Mouse (Mus musculus): ENCODE data around the gene Dlgap4. TPM values are rescaled to one million over a fixed set of nuclear protein-coding genes. Genes with fewer than 3 reads are reported as not detected.

Gene Dlgap4
- 132 and 137 TPM in 2 replicates for polyA plus RNA-seq (2016; fragmentation: Nextera tagmentation; extraction: Ambion mirVana)

DNA sequence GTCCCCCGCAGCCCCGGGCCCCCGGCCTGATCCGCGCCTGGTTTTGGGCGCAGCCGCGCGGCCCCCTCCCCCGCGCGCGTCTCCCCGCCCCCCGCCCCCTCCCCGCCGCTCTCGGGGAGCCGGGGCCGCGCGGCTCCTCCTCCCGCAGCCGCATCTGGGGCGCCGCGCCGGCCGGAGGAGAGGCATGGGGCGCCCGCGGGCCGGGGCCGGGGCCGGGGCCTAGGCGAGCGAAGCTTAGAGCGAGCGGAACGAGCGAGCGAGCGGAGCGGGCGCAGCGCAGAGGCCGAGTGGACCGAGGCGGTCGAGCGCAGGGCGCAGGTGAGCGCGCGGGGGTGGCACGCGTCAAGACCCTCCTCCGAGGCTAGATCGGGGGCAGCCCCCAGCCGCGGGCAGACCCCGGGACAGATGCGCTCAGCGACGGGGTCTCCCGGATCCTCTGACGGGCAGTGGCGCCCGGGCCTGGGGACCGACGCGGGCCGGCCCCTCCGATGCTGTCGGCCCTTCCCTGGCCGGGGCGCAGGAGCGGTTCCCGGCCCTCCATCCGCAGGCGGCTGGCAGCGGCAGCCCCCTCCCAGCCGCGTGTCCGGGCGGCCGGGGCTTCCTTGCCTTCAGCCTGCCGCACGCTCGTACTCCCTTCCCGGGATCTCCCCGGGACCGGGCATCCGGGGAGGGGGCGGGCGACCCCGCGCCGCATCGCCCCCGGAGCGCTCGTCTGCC, at the start of gene Dlgap4:
Dlgap4 (plus strand) TSS at position 165 of the 717 bp plus-strand sequence.
- WGBS, result under 1% methylated on average over 76 of the region's 103 CpGs
- Histone ChIP-seq H3K36me3 (no peaks in the 10 kb centered on the region), H3K4me3 (peak within 1 kb of the TSS; percentile 71), H3K4me2 (replicated peaks) (peak within 1 kb of the TSS; percentile 97), H3K9me3 (no peaks in the 10 kb centered on the region), H3K27ac (no peak within 1 kb of the TSS), H3K9ac (peak within 1 kb of the TSS; percentile 69), H3K4me1 (peaks cover 11% of the 10 kb centered on the region), H3K27me3 (peaks cover 61% of the 10 kb centered on the region)
- peak; percentile 73 for ATAC-seq (ENCODE audit: insufficient number of reproducible peaks, insufficient read depth, low FRiP score, low TSS enrichment)

DNA sequence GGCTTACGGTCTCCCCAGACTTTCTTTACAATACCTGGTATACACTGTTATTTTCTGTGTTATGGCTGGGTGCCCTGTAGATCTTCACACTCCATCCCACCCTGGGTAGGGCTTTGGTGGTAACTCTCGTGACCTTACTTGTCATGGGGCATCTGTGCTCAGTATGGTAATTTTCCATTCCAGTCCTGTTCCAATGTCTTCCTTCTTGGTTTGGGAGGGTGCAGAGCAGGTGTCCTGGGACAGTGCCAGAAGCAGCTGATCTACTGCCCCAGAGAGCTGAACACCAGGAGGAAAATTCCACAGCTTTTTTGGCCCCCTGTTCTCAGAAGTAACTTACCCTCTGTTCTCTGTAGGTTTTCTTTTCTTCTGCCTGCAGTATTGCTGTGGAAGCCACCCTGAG, 47.0 kb upstream of the Dlgap4 start:
- H3K9me3 ChIP-seq, result no peaks in the 10 kb centered on the region
- H3K4me2 ChIP-seq (replicated peaks), result no peak overlapping the region
- H3K36me3 ChIP-seq, result peaks cover 43% of the 10 kb centered on the region
- no peak overlapping the region for H3K4me3 ChIP-seq
- WGBS, result 89% methylated on average over 2 of the region's 2 CpGs
- H3K27me3 ChIP-seq, result no peaks in the 10 kb centered on the region
- H3K27ac ChIP-seq, result no peak overlapping the region
- H3K4me1 ChIP-seq, result no peaks in the 10 kb centered on the region
- H3K9ac ChIP-seq, result no peak overlapping the region
- no peak for ATAC-seq (ENCODE audit: insufficient number of reproducible peaks, insufficient read depth, low FRiP score, low TSS enrichment)

- WGBS, result 92% methylated on average over 7 of the region's 7 CpGs
- H3K27ac ChIP-seq, result no peak overlapping the region
- peaks cover 35% of the 10 kb centered on the region for H3K36me3 ChIP-seq
- H3K4me3 ChIP-seq, result no peak overlapping the region
- H3K4me2 ChIP-seq (replicated peaks), result no peak overlapping the region
- no peaks in the 10 kb centered on the region for H3K4me1 ChIP-seq
- H3K27me3 ChIP-seq, result no peaks in the 10 kb centered on the region
- no peak overlapping the region for H3K9ac ChIP-seq
- ATAC-seq (ENCODE audit: insufficient number of reproducible peaks, insufficient read depth, low FRiP score, low TSS enrichment), result no peak
- H3K9me3 ChIP-seq, result no peaks in the 10 kb centered on the region
These were observed 44.9 kb upstream of the Dlgap4 start for GRCm38 (mm10) chr2:156568647-156569046.

DNA sequence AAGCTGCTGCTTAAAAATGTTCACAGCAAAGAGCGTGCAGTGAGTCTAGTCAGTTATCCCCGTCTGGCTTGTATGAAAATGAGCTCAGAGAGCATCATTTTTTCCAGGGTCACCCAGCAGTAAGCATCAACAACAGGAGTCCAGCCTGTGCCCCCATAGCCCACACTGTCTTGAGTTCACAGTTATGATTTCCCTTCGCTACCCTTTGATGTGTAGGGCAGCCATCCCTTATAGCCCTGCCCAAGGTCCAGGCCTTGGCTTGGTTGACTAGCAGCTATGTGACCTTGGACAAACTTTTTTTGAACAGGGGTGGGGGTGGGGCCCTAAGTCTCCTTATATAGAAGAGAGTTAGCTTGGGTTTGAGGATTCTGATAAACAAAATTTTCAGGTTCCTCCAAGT, 44.2 kb upstream of the Dlgap4 start:
- H3K4me2 ChIP-seq (replicated peaks), result no peak overlapping the region
- WGBS, result 79% methylated on average over 3 of the region's 3 CpGs
- no peaks in the 10 kb centered on the region for H3K27me3 ChIP-seq
- peaks cover 33% of the 10 kb centered on the region for H3K36me3 ChIP-seq
- no peaks in the 10 kb centered on the region for H3K4me1 ChIP-seq
- no peaks in the 10 kb centered on the region for H3K9me3 ChIP-seq
- no peak overlapping the region for H3K4me3 ChIP-seq
- no peak overlapping the region for H3K9ac ChIP-seq
- no peak overlapping the region for H3K27ac ChIP-seq
- no peak for ATAC-seq (ENCODE audit: insufficient number of reproducible peaks, insufficient read depth, low FRiP score, low TSS enrichment)

- Histone ChIP-seq H3K9ac (no peak overlapping the region), H3K4me2 (replicated peaks) (no peak overlapping the region), H3K36me3 (peaks cover 25% of the 10 kb centered on the region), H3K4me1 (no peaks in the 10 kb centered on the region), H3K27me3 (no peaks in the 10 kb centered on the region), H3K9me3 (no peaks in the 10 kb centered on the region), H3K27ac (no peak overlapping the region), H3K4me3 (no peak overlapping the region)
- 70% methylated on average over 6 of the region's 6 CpGs for WGBS
- ATAC-seq (ENCODE audit: insufficient number of reproducible peaks, insufficient read depth, low FRiP score, low TSS enrichment), result no peak
These were observed 42.0 kb upstream of the Dlgap4 start for GRCm38 (mm10) chr2:156571521-156571920.

DNA sequence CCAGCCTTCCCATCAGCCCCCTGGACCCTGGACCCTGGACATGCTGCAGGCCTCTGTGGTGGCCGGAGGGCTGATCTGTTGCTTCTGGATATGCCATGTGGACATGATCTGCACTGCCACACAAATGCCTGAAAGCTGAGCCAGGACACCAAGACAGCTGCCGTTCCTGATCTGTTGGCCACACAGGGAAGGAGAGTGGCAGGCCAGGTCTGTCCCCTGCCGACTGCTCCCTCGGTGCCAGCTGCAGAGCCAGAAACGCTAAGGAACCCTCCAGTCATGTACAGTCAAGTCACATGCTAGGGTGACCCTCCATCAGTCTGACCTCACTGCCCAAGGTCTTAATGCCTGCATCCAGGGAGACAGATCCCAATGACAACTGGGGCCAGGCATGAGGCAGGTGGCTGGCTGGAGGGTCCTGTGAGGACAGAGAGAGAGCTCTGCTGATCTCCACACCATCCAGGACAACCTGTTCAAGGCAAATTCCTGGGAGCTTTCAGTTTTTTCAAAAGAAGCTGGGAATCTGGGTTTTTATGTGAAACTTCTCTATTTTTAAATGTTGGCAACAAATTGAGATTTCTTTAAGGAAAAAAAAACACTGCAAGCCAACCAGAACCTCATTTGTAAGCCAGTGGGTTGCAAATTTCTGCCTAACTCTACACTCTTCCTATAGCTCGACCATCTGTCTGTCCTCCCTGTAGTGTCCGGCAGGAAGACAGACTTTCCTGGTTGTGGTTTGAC, 36.5 kb upstream of the Dlgap4 start:
- Histone ChIP-seq H3K27me3 (no peaks in the 10 kb centered on the region), H3K4me1 (no peaks in the 10 kb centered on the region), H3K36me3 (no peaks in the 10 kb centered on the region), H3K27ac (no peak overlapping the region), H3K9ac (no peak overlapping the region), H3K9me3 (no peaks in the 10 kb centered on the region), H3K4me3 (no peak overlapping the region), H3K4me2 (replicated peaks) (no peak overlapping the region)
- 72% methylated on average over 7 of the region's 7 CpGs for WGBS
- ATAC-seq (ENCODE audit: insufficient number of reproducible peaks, insufficient read depth, low FRiP score, low TSS enrichment), result no peak

GRCm38 (mm10) chr2:156580507-156580906, 33.0 kb upstream of the Dlgap4 start:
- H3K4me1 ChIP-seq, result no peaks in the 10 kb centered on the region
- WGBS, result 69% methylated on average over 5 of the region's 5 CpGs

DNA sequence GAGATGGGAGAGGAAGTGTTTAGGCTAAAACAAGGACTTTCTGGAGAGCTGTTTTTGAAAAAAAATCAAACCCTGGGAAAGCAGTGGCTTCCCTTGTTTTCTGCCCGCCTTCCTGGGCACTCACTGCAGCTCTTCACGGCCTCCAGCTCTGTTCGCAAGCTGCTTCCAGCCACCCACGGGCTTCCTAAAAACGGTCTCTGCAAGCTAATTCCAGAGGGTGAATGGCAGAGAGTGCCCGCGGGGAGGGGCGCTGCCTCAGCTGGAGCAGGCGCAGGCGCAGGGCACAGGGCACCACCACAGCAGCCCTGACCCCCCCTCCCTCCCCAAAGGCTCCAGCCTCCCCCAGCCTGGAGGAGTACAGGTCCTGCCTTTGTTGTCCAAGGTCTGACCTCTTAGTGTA, 32.3 kb upstream of the Dlgap4 start:
- Histone ChIP-seq H3K4me1 (no peaks in the 10 kb centered on the region), H3K4me3 (no peak overlapping the region), H3K4me2 (replicated peaks) (no peak overlapping the region), H3K9me3 (no peaks in the 10 kb centered on the region), H3K9ac (no peak overlapping the region), H3K27me3 (peaks cover 4% of the 10 kb centered on the region; the same call in 1 of the 2 replicates), H3K36me3 (no peaks in the 10 kb centered on the region), H3K27ac (no peak overlapping the region)
- WGBS, result 70% methylated on average over 10 of the region's 10 CpGs
- ATAC-seq (ENCODE audit: insufficient number of reproducible peaks, insufficient read depth, low FRiP score, low TSS enrichment), result no peak

More at GRCm38 (mm10) chr2:156580507-156580906, 33.0 kb upstream of the Dlgap4 start:
- Histone ChIP-seq H3K9ac (no peak overlapping the region), H3K4me2 (replicated peaks) (no peak overlapping the region), H3K36me3 (no peaks in the 10 kb centered on the region), H3K4me3 (no peak overlapping the region), H3K9me3 (no peaks in the 10 kb centered on the region), H3K27me3 (peaks cover 4% of the 10 kb centered on the region; the same call in 1 of the 2 replicates), H3K27ac (no peak overlapping the region)
- no peak for ATAC-seq (ENCODE audit: insufficient number of reproducible peaks, insufficient read depth, low FRiP score, low TSS enrichment)

DNA sequence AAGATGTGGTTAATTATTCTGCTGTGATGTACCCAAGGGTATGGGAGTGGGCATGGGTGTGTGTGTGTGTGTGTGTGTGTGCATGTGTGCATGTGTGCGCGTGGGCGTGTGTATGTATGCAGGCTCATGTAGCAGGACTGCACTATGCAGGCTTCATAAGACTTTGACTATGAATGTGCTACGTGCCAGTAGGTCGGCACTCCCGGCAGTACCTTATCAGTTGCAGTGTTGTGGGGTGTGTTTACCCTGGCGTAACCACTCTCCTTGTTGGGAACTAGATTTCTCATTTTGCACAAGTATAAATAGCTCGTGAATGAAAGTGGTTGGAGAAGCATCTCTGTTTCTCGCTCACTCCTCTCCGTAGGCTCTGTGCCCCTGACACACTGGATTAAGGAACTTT, 30.6 kb upstream of the Dlgap4 start:
- Histone ChIP-seq H3K9ac (no peak overlapping the region), H3K9me3 (no peaks in the 10 kb centered on the region), H3K36me3 (no peaks in the 10 kb centered on the region), H3K4me3 (no peak overlapping the region), H3K27ac (no peak overlapping the region), H3K27me3 (peaks cover 4% of the 10 kb centered on the region; the same call in 1 of the 2 replicates), H3K4me1 (no peaks in the 10 kb centered on the region), H3K4me2 (replicated peaks) (no peak overlapping the region)
- ATAC-seq (ENCODE audit: insufficient number of reproducible peaks, insufficient read depth, low FRiP score, low TSS enrichment), result no peak
- 90% methylated on average over 10 of the region's 10 CpGs for WGBS

GRCm38 (mm10) chr2:156584154-156584796, 29.2 kb upstream of the Dlgap4 start:
- Histone ChIP-seq H3K9me3 (no peaks in the 10 kb centered on the region), H3K4me2 (replicated peaks) (no peak overlapping the region), H3K9ac (no peak overlapping the region), H3K36me3 (no peaks in the 10 kb centered on the region), H3K4me1 (no peaks in the 10 kb centered on the region), H3K27ac (no peak overlapping the region), H3K27me3 (peaks cover 4% of the 10 kb centered on the region; the same call in 1 of the 2 replicates), H3K4me3 (no peak overlapping the region)
- no peak for ATAC-seq (ENCODE audit: insufficient number of reproducible peaks, insufficient read depth, low FRiP score, low TSS enrichment)
- 61% methylated on average over 11 of the region's 11 CpGs for WGBS

DNA sequence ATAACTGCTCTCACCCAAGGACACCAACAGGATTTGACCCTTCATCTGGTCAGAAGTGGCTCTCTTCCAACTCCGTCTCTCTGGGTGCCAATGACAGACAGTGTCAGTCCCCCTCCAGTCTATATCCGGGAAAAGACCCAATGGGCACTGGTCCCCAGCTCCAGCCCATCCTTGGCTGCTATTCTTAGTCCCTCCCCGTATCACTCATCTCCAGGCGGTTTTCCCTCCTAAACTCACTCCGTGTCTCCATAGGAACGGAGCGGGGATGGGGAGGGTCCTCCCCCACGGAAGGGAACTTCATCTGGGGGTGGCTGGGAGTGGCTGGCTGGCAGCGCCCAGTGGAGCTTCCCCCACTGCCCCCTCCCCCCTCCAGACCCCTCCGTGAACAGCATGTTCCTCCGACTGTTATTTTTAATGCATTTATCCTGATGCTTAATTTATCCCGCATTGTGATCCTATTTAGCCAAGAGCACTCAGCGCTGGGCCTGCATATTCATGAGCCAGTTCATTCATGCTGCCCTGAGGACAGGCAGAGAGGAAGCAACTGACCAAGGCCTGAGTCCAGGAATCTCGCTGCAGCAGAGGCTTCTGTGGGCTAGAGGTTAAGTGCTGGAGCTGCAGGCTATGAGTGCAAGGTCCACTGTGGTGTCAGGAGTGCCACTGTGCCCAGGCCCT, 28.6 kb upstream of the Dlgap4 start:
- Histone ChIP-seq H3K36me3 (no peaks in the 10 kb centered on the region), H3K4me3 (no peak overlapping the region), H3K9me3 (no peaks in the 10 kb centered on the region), H3K27ac (no peak overlapping the region), H3K27me3 (peaks cover 4% of the 10 kb centered on the region; the same call in 1 of the 2 replicates), H3K9ac (no peak overlapping the region), H3K4me2 (replicated peaks) (no peak overlapping the region; the same call in 1 of the 2 replicates), H3K4me1 (no peaks in the 10 kb centered on the region)
- 43% methylated on average over 14 of the region's 14 CpGs for WGBS
- 0 out of 2 replicates have a peak, but pooled peaks have one; percentile 31 for ATAC-seq (ENCODE audit: insufficient number of reproducible peaks, insufficient read depth, low FRiP score, low TSS enrichment)
